Mouse (Mus musculus) olfactory bulb, adult 2 months (tissue): Measurements from ENCODE around the gene Ap1m1.

ENCODE experiments used
- CTCF ChIP-seq: fragments of 200-500 bp; IDR thresholded peaks from 2 replicates; pipeline ENCODE4 v1.5.1; 2012; ENCODE audit warnings: low read depth, mild to moderate bottlenecking, low read length, moderate library complexity; ENCODE audit not compliant: insufficient read depth
- POLR2A ChIP-seq: fragments of 200-500 bp; IDR thresholded peaks from 2 replicates; pipeline ENCODE4 v1.6.1; 2012; ENCODE audit warnings: mild to moderate bottlenecking, low read depth, low read length, moderate library complexity; ENCODE audit not compliant: insufficient read depth

DNA sequence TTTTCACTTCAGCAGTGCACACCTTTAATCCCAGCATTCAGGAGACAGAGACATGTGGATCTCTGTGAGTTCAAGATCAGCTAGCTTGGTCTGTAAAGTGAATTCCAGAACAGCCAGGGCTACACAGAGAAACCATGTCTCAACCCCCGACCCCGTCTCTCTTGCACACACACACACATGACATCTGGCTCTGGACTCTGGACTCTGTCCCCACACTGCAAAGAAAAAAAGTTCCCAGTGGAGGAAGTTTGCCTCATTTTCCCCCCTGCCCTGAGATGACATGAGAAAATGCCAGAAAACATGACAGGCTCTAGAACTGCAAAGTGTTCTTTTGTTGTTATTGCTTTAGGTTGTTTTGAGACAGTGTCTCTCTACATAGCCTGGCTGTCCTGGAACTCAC is 20.0 kb downstream of the Ap1m1 start:
- no peak for TF ChIP-seq CTCF
- no peak for TF ChIP-seq POLR2A
